Mouse (Mus musculus): ENCODE data around the gene H2afv. TPM values are rescaled to one million over a fixed set of nuclear protein-coding genes. Genes with fewer than 3 reads are reported as not detected.
"Not testable (repeated sequence)": the region's sequence is repeated elsewhere in the genome, so short reads cannot be mapped to it uniquely, and the experiment has no call there.

The H2afv gene
- total RNA-seq, 2 experiments from 2014 or later = 84.9 to 92.0 TPM

DNA sequence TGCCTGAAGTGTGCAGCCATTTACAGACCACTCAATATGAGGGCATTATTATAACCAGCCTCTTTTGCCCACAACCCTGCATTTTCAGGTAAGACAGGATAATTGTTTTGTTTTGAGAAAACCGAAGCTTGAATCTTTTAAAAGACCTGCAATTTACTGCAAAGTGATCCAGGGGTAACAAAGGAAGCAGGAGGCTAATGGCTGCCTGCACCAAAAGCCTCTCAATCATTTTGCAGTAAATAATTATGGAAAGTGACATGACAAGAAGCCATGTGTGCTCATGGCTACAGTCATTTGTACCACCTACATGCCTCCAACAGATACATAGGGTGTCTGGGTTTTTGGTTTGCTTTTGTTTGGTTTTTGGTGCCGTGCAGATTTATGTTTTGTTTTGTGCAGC, 26.8 kb upstream of the H2afv start:
- no peak for DNase-seq

DNA sequence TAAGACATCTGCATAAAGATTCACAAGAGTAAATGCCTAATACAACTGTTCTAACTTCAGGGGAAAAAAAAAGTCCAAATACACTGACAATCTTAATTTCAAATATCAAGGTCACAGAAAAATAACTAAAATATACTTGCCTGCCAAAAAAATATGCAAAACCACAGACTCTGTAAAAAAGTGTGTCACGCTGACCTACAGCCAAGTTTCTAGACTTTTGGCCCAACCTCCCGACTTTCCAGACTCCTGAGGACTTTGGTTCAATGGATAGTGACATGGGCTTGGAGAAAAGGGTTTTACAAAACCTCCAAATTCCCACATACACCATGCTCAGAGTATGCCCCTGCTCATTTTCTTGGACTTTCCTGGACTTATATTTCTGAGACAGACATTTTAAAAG, 24.3 kb upstream of the H2afv start:
- peak; percentile 57 for DNase-seq

DNA sequence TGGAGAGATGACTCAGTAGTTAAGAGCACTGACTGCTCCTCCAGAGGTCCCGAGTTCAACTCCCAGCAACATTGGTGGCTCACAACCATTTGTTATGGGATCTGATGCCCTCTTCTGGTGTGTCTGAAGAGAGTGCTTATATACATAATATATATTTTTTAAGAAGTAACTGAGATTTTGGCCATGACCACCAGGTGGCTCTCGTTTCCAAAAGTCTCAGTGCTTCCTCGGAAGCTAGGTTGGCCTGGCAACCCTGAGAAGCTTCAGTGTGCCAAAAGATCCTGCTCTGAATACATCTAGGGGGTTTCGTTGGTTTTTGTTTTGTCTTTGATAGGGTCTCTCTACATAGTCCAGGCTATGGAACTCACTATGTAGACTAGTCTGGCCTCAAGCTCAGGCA, 20.9 kb upstream of the H2afv start:
- DNase-seq = peak; percentile 74

DNA sequence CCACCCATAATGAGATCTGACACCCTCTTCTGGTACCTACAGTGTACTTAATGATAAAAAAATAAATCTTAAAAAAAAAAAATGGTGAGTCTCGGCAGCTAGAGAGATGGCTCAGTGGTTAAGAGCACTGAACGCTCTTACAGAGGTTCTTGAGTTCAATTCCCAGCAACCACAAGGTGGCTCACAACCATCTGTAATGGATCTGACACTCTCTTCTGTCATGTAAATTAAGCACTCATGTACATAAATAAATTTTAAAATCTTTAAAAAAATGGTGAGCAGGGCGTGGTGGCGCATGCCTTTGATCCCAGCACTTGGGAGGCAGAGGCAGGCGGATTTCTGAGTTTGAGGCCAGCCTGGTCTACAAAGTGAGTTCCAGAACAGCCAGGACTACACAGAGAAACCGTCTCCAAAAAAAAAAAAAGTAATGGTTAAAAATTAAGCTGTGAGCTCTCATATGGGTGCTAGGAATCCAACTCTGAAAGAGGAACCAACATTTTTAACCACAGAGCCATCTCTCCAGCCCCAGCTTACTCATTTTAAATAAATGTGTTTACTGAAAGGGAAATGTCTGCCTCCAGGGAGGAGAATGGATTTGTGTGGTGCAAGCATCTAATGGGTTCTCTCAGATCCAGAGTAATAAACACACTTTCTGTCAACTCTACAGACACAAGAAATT, 19.1 kb upstream of the H2afv start:
- no peak for DNase-seq

DNA sequence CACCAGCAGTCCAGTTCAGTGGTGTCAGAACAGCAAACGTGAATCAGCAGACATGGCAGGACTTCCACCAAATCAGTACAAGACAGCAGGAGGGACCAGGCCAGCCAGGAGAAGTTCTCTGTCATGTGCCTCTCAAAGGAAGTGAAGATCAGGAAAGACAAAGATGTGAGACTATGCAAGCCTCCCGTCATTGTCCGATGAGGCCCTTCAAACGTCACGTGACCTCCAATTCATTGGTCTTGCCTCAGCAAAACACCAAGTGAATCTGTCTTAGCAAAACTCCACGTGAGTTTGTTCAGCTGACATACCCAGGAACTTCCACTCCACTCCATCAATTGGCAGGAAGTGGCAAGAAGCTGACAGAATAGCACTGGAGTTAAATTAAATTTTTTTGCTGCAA, 11.8 kb upstream of the H2afv start:
- no peak for DNase-seq

DNA sequence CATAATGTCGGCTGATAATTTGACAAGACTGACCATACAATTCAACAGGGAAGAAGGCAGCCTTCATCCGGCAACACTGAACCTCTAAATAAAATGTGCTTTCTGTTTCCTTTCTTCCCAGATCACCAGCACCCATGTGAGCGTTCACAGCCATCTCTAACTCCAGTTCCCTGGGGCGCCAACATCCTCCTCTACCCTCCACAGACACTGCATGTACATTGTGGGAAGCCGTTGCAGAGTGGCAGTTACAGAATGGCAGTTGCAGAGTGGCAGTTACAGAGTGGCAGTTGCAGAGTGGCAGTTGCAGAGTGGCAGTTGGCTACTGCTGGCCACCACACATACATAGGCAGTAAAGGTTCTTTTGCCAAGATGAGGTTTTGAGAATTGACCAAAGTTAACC, 3.9 kb upstream of the H2afv start:
- not testable (repeated sequence) for DNase-seq

DNA sequence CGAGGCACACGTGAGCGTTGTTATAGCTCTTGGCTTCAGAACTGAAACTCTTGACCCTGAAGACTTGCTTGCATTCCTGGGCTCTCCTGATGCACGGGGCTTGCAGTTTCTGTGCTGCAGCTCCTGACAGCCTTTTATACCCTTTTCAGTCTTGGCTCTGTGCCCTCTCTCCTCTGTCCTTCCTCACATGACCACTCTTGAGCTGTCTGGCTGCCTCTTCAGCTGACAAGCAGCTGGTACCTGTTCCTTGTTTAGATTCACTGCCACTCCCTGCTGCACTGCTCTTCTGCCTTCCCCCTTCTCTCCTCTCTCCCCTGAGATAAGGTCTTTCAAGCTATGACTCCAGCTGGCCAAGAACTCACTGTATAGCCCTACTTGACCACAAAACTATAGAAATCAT, 3.2 kb upstream of the H2afv start:
- no peak for DNase-seq

DNA sequence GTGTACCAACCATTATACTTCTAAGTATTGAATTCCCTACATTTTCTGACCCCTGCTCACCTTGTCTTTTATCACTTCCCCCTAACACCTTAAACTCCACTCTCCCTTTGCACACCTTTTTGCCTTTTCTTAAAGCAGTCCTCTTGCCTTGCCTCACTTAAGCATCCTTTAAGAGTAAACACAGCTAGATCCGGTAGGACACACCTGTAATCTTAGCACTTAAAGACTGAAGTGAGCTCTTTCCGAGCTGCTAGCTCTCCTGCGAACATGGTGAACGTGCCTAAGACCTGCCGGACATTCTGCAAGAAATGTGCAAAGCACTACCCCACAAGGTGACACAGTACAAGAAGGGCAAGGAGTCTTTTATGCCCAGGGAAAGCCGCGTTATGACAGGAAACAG, 1.7 kb upstream of the H2afv start:
- no peak for DNase-seq

DNA sequence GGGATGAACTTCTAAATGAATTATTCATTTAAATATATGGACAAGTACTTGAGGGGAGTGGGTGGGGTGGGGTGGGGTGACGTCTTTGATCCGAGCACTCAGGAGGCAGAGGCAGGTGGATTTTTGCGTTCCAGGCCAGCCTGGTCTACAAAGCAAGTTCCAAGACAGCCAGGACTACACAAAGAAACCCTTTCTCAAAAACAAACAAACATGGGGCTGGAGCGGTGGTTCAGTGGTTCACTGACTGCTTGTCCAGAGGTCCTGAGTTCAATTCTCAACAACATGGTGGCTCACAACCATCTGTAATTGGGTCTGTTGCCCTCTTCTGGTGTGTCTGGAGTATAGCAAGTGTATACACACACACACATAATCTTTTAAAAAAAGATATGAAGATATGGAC, 1.2 kb upstream of the H2afv start:
- no peak for DNase-seq

DNA sequence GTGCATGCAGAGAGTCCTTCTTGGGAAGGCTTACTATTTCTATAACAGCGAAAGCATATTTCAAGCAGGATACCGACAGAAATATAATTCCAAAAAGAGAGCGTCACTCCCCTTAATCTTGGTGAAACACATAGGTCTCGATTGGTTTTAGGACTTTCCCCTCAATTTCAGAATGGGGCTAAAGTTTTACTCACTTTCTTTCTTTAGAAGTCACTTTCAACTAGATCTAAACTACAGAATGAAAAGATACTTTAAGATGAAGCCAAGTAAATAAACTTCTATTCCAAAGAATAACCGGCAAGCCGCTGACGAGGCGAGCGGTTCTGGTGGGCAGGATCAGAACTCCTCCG, 541 bp downstream of the H2afv start:
- DNase-seq = no peak

DNA sequence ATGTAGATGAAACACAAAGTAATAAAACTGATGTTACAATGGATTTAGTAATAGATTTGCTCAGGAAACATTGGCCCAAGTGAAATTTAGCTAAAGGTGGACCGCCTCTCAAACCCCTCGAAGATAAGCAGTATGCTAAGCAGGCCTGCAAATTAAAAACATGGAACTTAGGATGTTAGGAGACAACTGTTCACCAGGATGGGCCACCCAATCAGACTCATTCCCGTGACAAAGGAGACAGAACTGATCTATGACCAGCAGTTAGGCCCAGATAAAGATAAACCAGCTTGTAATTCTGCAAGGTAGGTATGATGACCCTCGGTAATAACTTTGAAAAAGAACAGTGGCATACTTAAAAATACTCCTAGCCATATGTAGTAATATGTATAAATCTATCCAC, 1.1 kb downstream of the H2afv start:
- DNase-seq = no peak

DNA sequence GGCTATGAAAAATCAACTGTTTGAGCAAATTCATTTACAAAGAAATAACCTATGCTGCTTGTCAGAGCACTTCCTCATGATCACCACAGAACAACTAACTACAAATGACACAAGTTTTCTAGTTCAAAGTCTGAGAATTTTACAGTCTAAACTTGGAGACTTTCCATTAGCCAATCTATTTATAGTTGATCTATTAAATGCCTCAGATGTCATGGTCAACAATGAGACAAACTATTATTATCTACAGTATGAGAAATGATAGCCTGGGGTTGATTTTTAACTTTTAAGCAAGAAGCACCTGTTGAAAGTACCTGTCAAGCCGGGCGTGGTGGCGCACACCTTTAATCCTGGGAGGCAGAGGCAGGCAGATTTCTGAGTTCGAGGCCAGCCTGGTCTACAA, 1.7 kb downstream of the H2afv start:
- no peak for DNase-seq

DNA sequence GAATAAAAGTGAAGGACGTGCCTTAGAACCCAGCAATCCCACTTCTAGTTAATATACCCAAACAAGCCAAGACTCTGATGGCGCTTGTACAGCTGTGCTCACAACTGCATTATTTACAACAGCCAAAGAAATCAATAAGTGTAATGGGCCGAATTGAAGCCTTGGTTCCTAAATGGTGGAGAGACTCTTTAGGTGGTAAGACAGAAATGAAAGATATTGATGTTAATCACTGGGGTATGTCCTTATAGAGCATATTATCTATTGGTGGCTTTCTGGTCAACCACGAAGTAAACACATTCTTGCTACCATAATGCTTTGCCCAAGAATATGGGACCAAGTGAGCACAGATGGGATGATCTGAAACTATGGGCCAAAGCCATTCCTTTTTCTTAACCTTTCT, 4.1 kb downstream of the H2afv start:
- DNase-seq = no peak

DNA sequence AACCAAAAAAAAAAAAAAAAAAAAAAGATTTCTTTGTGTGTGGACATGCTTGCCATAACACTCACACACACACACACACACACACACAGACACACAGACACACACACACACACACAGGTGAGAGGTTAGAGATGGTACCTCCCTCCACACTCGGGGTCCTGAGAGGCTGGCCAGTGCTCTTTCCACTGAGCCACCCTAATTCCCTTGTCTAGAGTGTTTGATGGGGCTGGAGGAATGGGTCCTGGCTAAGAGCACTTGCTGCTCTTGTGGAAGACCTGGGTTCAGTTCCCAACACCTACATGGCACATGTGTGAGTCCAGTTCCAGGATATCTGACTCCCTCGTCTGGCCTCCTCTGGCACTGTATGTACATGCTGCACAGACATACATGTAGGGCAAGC, 6.6 kb downstream of the H2afv start:
- no peak for DNase-seq

DNA sequence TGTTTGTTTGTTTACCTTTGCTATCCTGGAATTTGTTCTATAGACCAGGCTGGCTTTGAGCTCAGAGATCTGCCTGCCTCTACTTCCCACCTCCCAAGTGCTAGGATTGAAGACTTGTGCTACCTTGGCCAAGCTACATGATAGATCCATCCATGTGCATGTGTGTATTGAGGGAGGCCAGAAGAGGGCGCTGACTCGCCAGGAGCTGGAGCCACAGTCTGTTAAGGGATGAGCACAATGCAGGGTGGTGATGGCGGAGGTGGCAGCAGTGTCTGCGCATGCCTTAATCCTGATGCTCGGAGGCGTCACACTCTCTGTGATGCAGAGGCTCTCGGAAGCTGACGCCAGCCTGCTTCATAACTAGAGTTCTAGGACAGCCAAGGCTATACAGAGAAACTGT, 7.8 kb downstream of the H2afv start:
- peak; percentile 70 for DNase-seq

DNA sequence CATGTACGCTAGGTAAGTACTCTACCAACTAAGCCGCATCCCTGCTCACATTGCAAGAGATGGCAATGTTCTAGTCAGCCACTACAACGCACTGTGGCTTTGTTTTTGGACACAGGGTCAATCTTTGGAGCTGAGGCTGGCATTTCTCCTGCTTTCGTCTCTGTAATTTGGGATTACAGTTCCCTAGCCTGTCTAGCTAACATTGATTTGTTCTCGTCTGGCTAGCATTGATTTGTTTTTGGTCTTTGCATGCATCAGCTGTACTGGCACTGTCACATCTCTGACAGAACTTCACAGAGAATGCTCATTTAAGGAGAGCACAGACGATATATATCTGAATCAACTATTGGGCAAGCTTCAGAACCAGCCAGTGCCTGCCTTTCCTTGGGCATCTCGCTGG, 14.1 kb downstream of the H2afv start:
- no peak for DNase-seq

DNA sequence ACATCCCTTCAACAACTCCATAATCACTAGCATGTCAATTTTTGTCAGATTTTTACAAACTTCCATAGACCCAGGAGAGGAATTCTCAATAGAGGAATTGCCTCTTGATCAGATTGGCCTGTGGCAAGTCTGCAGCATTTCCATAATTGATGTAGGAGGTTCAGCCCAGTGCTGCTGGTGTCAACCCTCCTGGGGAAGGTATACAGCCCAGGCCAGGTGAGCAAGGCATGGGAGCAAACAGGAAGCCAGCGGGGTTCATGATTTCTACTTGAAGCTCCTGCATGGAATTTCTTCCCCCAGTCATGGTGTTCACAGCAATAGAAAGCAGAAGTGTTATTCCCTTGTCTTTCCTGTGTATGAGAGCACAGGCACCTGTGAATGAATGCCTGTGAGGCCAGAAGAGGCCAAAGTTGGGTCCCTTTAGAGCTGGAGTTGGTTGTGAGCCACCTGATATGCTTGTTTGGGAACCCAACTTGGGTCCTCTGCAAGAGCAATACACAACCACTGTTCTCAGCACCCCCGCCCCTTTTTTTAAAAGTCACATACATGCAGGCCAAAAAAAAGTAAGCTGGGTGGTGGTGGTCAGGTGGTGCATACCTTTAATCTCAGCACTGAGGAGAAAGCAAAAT, 23.4 kb downstream of the H2afv start:
- no peak for DNase-seq

DNA sequence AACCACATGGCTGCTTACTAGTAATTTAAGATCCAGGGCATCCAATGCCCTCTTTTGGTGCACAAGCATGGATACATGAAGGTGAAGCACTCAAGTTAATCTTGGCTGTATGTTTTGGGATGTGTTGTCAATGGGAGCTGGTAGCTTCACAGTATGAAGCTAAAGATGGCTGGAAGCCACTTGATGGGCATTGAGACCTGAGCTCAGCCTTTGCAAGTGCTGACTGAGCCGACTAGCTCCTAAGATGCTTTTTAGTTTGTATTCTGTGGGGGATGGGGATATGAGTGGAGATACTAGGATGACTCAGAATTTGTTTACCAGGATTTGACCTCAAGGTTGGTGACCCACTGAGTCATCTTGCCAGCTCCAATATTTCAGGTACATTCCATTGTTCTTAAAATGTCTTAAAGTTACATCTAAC, 23.9 kb downstream of the H2afv start:
- DNase-seq = no peak

DNA sequence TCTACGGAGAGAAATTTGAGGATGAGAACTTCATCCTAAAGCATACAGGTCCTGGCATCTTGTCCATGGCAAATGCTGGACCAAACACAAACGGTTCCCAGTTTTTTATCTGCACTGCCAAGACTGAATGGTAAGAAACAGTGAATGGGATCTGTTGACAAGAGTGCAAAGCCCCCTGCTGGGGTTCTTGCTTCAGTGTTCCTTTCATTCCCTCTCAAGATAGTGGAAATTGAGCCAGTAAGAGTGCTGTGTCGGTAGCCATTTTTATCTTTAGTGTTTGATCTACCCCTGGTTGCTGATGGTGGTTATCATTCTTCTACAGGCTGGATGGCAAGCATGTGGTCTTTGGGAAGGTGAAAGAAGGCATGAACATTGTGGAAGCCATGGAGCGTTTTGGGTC, 25.1 kb downstream of the H2afv start:
- DNase-seq = not testable (repeated sequence)

DNA sequence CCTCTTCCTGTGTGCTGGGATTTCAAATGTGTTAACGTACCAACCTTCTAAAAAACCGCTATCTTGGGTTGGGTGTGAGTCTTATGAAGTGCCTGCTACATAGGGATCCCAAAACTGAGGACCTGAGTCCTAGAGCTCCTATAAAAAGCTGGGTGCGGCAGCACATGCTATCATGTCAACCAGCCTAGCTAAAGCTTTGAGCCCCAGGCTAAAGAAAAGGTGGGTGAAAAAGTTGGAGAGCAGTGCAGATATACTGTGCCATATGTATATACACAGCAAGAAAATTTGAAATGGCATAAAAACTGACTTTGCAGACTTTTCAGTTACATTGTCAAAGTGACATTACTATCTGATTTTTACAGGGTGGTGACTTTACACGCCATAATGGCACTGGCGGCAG, 25.5 kb downstream of the H2afv start:
- DNase-seq = no peak

DNA sequence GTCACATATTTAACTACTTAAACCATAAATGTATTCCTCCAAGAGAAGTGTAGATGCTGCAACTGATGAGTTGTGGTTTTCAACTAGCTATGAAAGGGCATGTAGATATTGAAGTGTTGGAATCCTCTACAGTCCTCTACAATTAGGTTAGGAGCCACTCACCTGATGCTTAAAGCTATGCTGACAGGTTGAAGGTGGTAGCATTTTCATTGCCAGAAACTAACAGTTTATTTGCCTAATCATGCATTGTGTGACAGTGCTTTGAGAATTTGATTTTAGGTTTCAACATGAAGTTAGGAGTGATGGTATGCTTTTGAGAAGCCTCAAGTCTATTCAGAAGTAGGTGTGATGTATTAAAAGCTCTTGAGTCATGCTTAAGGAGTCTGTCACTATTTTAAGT, 26.8 kb downstream of the H2afv start:
- DNase-seq = no peak

DNA sequence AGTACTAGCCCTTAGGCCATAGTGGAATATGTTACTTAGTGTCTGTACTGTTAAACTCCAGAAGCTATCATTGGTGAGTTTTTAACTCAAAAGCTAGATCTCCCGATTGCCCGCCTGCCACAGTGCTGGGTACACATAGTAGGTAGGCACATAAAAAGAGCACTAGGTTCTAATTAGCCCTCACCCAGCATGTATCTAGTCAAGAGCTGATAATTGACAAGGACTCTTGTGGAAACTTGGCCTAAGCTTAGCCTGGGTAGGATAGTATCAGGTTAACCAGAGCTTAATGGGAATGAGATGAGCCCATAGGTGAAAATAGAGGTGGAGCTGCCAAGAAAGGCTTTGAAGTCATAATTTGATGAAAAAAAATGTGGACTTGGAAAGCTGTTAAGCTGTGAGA, 27.2 kb downstream of the H2afv start:
- no peak for DNase-seq

DNA sequence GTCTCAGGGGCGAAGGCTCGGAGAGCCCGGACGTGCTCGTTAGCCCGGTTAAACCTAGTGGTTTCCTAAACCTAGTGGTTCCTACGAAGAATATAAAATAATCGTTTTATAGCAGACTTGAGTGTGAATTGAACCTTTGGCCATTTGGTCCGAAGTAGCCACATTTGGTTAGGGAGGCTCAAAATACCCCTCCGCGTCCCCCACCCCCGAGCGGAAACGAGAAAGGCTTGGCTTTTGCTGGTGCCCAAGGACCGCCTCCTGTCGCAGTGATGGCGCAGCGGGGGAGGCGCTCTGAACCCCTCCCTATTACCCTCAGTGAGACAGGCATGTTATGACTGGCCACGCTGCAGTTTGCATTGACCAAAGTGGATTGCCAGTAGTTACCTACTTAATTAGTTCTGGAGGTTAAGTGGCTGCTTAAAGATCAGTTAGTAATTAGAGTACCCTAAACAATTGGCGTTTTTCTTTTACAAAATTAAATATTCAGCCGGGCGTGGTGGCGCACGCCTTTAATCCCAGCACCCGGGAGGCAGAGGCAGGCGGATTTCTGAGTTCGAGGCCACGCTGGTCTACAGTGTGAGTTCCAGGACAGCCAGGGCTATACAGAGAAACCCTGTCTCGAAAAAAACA, 27.7 kb downstream of the H2afv start:
- peak; percentile 88 for DNase-seq
